Mouse (Mus musculus) small intestine, adult 2 months (tissue): Measurements from ENCODE around the gene Olfr598.

Experiments
- CTCF ChIP-seq: fragments of 200-500 bp; IDR thresholded peaks from 2 replicates; pipeline ENCODE4 v1.5.1; 2012; ENCODE audit warnings: low read depth, mild to moderate bottlenecking, control low read depth, inconsistent platforms, low read length, moderate library complexity, mixed read lengths; ENCODE audit not compliant: insufficient replicate concordance, insufficient read length; ENCODE audit errors: extremely low read depth
- POLR2A ChIP-seq: fragments of 200-500 bp; IDR thresholded peaks from 2 replicates; pipeline ENCODE4 v1.6.1; 2012; ENCODE audit warnings: low read depth, mild to moderate bottlenecking, control low read depth, inconsistent platforms, low read length, moderate library complexity

DNA sequence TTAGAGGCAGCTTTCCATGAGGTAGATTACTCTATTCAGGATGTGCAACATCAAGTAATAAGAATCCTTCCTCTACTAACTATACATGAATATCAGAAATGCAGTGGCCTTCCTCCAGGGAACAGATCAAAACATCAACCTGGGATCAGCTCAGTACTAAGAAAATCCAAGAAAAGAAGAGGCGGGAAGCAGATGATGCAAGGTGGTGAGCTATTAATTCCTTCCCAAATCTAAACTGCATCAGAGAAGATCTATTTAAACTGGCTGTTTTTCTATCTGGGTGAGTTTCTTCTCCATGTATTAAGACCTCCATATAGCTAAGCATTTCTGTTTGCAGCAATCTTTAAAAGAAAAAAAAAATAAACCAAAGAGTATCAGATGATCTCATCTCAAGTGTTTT is 12.2 kb downstream of the Olfr598 start, which contains the start of gene Olfr599:
- no peak for TF ChIP-seq CTCF
- no peak for TF ChIP-seq POLR2A
